Mouse (Mus musculus) brain, embryonic 14.5 days (tissue): ENCODE data around the gene Mfsd4b4.

Experiments
- CTCF ChIP-seq: fragments of 200-500 bp; IDR thresholded peaks from 2 replicates; pipeline ENCODE4 v1.5.1; 2012; ENCODE audit warnings: inconsistent platforms, mild to moderate bottlenecking, moderate library complexity, borderline replicate concordance; ENCODE audit not compliant: insufficient read depth, insufficient read length; ENCODE audit errors: extremely low read depth
- POLR2A ChIP-seq: fragments of 200-500 bp; IDR thresholded peaks from 2 replicates; pipeline ENCODE4 v1.6.1; 2012; ENCODE audit warnings: mild to moderate bottlenecking, inconsistent platforms, borderline replicate concordance; ENCODE audit not compliant: poor library complexity, insufficient read depth, insufficient read length, severe bottlenecking; ENCODE audit errors: extremely low read depth

DNA sequence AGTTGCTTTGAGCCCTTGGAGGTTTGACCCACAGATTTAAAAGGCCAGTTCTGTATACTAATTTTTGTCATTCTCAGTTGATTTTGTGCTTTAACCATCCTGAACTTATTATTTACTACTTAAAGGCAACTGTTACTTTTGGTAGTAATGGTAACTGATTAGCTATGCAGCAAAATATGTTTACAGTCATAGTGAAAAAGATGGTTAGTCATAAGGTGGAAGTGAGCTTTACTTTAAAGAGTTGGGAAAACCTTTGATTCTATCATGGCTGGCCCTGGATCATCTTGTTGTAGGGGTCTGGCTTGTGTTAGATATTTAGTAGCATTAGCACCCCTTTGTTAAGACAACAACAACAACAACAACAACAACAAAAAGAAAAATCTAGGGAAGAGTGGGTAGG, 13.6 kb upstream of the Mfsd4b4 start:
- no peak for TF ChIP-seq CTCF
- TF ChIP-seq POLR2A = no peak
